Mouse (Mus musculus): ENCODE measurements around the gene Fignl1.

DNA sequence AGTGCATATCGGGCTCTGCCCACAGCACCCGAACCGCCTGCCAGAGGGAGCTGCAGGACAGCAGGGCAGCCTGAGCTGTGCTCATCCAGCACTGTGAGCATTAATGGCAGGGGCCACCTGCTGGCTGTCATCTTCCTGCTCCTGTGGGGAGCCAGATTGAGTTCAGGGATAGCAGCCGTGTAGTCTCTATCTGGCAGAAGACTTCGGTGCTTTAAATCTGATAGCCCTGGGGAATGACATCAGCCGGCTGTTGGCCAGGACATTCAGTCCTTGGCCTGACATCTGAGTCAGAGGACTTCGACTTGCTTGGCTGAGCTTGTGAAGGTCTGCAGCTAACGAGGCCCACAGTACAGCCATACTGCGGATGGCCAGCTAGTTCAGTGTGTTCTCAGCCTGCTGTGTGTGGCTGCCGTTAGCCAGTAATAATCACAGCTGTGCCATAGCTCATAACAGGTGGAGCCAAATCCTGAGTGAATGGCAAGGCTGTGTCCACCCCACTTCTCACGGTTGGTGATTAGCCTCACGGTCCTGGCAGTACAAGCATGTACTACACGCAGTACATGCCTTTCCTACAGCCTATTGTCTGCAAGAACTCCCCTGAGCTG lies 35.7 kb upstream of the Fignl1 start:
- TF ChIP-seq CTCF (IDR thresholded peaks at IDR 0.05; ENCODE audit: low read depth, low read length) (no peak), GATA1 (IDR thresholded peaks at IDR 0.05; ENCODE audit: borderline replicate concordance, low read length) (no peak), POLR2AphosphoS5 (IDR thresholded peaks at IDR 0.05; ENCODE audit: insufficient replicate concordance, low read depth, low read length) (no peak), GATA2 (IDR thresholded peaks at IDR 0.05; ENCODE audit: borderline replicate concordance, low read depth, low read length) (no peak), TAL1 (conservative IDR thresholded peaks at IDR 0.05; ENCODE audit: low read depth, low read length) (no peak)
